Mouse (Mus musculus): ENCODE measurements at regions not wholly inside any gene's neighbourhood (a gene's known extent, or its start where the extent isn't known, plus 50 kb on each side); places are given as distances from the start of the nearest gene placed in this dataset.
A peak's percentile ranks its signal among the peaks of the same experiment; 100 is the strongest.

GRCm38 (mm10) chr9:69662394-69662793, 98.3 kb downstream of the Foxb1 start:
- DNase-seq (ENCODE audit: low spot score in 2 of 2) = no peak

GRCm38 (mm10) chr9:69658276-69658675, 102.5 kb downstream of the Foxb1 start:
- no peak for DNase-seq (ENCODE audit: low spot score in 2 of 2)

GRCm38 (mm10) chr9:69656053-69656452, 104.7 kb downstream of the Foxb1 start:
- no peak for DNase-seq (ENCODE audit: low spot score in 2 of 2)

- DNase-seq (ENCODE audit: low spot score in 2 of 2) = no peak
Measured at GRCm38 (mm10) chr9:69652106-69652505, 108.6 kb downstream of the Foxb1 start.

GRCm38 (mm10) chr9:69651608-69652007, 109.1 kb downstream of the Foxb1 start:
- no peak for DNase-seq (ENCODE audit: low spot score in 2 of 2)

- no peak for DNase-seq (ENCODE audit: low spot score in 2 of 2)
Measured at GRCm38 (mm10) chr9:69642591-69642990, 118.1 kb downstream of the Foxb1 start.

GRCm38 (mm10) chr9:69623312-69623711, 137.4 kb downstream of the Foxb1 start:
- peak; percentile 78 to 79 for DNase-seq (ENCODE audit: low spot score in 2 of 2)

- no peak for DNase-seq (ENCODE audit: low spot score in 2 of 2)
Measured at GRCm38 (mm10) chr9:69621006-69621405, 139.7 kb downstream of the Foxb1 start.

GRCm38 (mm10) chr9:69617328-69617727, 143.4 kb downstream of the Foxb1 start:
- DNase-seq (ENCODE audit: low spot score in 2 of 2) = no peak

- DNase-seq (ENCODE audit: low spot score in 2 of 2) = no peak
Measured at GRCm38 (mm10) chr9:69597472-69597871, 144.1 kb downstream of the Anxa2 start.

GRCm38 (mm10) chr9:69592329-69593062, 139.1 kb downstream of the Anxa2 start:
- no peak for DNase-seq (ENCODE audit: low spot score in 2 of 2)

- DNase-seq (ENCODE audit: low spot score in 2 of 2) = no peak
Measured at GRCm38 (mm10) chr9:69588846-69589245, 135.4 kb downstream of the Anxa2 start.

- DNase-seq (ENCODE audit: low spot score in 2 of 2) = no peak
Measured at GRCm38 (mm10) chr9:69587096-69587495, 133.7 kb downstream of the Anxa2 start.

GRCm38 (mm10) chr9:69581236-69581635, 127.8 kb downstream of the Anxa2 start:
- DNase-seq (ENCODE audit: low spot score in 2 of 2) = no peak

- no peak for DNase-seq (ENCODE audit: low spot score in 2 of 2)
Measured at GRCm38 (mm10) chr9:69577661-69578405, 124.4 kb downstream of the Anxa2 start.

GRCm38 (mm10) chr9:69575386-69575785, 122.0 kb downstream of the Anxa2 start:
- DNase-seq (ENCODE audit: low spot score in 2 of 2) = no peak

GRCm38 (mm10) chr9:69568631-69569230, 115.3 kb downstream of the Anxa2 start:
- DNase-seq (ENCODE audit: low spot score in 2 of 2) = no peak

- DNase-seq (ENCODE audit: low spot score in 2 of 2) = no peak
Measured at GRCm38 (mm10) chr9:69568222-69568621, 114.8 kb downstream of the Anxa2 start.

GRCm38 (mm10) chr9:69566996-69567395, 113.6 kb downstream of the Anxa2 start:
- peak; percentile 34 to 38 for DNase-seq (ENCODE audit: low spot score in 2 of 2)

GRCm38 (mm10) chr9:69543241-69543640, 89.8 kb downstream of the Anxa2 start:
- DNase-seq (ENCODE audit: low spot score in 2 of 2) = no peak
